Mouse (Mus musculus) G1E (cell line): Measurements from ENCODE around the gene Tmem223.

Source experiments
- CTCF ChIP-seq: IDR thresholded peaks from 2 replicates; pipeline ENCODE4 v1.5.1; 2012; ENCODE audit warnings: low read depth, low read length, inconsistent platforms, mixed read lengths
- GATA1 ChIP-seq: IDR thresholded peaks from 2 replicates; pipeline ENCODE4 v1.6.1; 2012; ENCODE audit warnings: borderline replicate concordance, low read length, inconsistent platforms, mixed read lengths
- GATA2 ChIP-seq: IDR thresholded peaks from 2 replicates; pipeline ENCODE4 v1.6.1; 2012; ENCODE audit warnings: low read depth, low read length, inconsistent platforms, borderline replicate concordance
- POLR2AphosphoS5 ChIP-seq: IDR thresholded peaks from 2 replicates; pipeline ENCODE4 v1.6.1; 2012; ENCODE audit warnings: low read depth, low read length, inconsistent platforms; ENCODE audit not compliant: insufficient replicate concordance
- TAL1 ChIP-seq: conservative IDR thresholded peaks from 2 replicates; pipeline ENCODE4 v1.6.1; 2012; ENCODE audit warnings: low read depth, low read length, inconsistent platforms, mixed read lengths

DNA sequence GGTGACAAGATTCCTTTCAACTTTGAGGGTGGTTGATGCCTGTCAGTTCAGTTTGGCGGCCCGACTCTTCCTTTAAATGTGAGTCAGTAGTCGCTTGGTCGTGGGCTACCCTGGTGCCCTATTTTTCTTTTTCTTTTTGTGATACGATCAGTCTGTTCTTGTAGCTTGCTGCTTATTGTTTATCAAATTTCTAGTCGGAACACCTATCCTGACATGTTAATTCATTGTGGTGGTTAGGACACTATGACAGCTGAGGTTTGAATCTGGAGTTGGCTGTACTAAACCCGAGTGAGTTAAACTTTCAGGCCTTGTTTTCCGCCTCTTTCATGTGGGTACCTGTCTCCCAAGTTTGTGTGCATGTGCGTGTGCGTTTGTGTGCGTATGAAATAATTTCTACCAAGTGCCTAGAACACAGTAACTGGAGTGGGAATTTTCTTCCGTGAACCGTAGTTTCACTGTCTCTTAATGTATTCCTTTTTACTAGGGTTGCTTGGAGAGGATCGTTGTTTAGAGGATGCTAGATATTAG, 13.3 kb upstream of the Tmem223 start:
- no peak for TF ChIP-seq CTCF
- no peak for TF ChIP-seq GATA1
- TF ChIP-seq POLR2AphosphoS5: no peak; the same call in 1 of the 2 replicates
- no peak for TF ChIP-seq GATA2
- TF ChIP-seq TAL1: no peak
